Mouse (Mus musculus) B cell, adult 2 months (primary cell): Measurements from ENCODE around the gene Kif21a.

Experiments used
- DNase-seq, 2 experiments: peaks; one replicate each; pipeline ENCODE4 v3.0.0; 2022

Gene Kif21a

DNA sequence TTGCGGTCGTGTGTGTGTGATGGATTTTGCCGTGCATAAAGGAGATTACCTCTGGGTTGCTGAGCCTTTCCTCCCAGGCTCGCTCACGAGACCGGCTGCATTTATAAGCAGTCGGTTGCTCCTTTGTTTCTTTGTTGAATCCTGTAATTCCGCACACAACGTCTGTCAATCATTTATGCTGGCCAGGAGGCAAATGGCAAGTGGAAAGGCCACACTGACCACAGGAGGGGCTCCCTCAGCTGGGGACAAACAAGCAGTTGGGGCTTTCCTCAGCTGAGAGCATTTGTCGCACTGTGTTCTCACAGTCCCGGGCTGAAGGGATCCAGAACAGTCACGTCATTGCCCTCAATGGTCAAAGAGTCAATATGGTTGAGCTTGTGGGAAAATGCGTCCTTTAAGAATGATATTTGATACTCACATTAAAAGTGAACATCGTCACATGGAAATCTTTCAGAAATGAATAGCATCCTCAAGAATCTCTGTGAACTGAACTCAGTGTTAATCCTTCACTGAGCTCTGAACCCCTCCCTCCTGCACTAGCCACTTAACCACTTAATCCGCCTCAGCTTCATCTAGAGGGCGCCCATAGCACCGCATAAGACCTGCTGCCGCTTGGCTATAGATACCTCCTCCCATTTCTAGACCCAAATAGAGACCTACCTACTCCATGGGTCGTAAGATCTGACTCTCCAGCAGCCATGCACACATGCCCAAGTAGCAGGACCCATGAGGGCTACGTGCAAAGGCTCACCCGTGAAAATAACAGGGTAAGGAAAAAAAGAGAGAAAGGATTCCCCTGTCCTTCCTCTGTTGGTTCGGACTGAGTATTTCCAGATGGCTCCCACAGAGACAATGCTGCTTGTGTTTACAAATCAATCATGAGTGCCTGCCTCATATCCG lies 32.2 kb downstream of the Kif21a start:
- no peak for DNase-seq

DNA sequence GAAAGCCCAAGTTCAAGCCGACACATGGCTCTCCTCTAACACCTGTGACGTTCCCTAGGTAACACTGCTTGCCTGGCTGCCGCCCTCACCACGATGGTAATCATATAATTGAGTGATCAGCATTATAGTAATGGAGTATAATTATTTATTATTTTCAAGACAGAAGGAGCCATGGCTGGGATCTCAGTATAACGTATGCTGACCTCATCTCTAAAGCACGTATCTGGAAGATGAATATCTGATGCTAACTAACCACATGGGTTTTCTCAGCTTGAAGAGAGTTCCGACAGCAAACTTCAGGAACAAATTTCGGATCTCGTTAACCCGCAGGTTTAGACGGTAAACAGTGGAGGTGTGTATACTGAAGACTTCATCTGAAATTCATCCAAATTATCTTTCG lies 33.4 kb downstream of the Kif21a start:
- no peak for DNase-seq

DNA sequence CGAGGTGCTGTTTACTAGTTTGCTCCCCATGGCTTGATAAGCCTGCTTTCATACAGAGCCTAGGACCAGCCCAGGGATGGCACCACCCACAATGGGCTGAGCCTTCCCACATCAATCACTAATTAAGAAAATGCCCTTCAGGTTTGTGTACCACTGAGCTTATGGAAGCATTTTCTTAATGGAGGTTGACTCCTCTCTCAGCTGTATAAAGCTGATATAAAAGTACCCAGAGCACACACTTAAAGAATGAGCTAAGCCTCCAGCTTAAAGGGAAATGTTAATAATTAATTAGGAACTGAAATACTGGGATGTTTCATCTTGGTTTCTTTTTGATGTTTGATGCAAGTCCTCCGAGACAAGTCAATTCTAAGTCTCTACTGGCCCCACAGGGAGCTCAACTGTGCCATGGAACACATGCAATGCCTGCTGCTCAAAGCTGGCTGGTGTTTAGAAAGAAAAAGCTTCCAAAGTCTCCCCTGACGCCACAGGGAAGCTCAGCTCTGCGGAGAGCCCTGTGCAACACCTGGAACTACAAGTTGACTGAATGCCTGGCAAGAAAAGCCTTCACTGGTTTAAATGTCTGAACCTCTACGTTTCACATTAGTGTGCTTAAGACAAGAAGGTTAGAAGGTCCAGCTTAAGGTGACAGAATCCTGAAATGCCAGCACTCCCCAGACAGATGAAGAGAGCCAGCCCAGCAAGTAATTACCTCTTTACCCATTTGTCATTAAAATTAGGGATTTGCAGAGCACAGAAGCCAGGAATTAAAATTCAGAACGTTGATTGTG lies 36.8 kb downstream of the Kif21a start:
- DNase-seq, result no peak

DNA sequence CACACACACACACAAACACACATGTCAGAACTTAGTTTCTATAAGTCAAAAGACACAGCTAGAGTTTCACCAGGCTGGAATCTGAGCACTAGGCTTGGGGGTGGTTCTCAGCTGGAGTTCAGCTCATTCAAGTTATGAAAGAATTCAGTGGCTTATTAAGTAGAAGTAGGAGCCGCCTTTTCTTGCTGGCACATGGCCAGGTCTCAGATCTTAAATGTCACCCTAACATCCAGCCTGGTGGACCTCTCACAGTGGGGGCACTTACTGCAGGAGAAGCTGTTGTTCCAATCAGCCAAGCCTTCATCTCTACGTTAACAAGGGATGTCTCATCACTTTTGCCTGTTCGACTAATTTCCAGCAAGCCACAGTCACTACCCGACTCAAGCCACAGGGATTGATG lies 39.5 kb downstream of the Kif21a start:
- DNase-seq, result no peak

DNA sequence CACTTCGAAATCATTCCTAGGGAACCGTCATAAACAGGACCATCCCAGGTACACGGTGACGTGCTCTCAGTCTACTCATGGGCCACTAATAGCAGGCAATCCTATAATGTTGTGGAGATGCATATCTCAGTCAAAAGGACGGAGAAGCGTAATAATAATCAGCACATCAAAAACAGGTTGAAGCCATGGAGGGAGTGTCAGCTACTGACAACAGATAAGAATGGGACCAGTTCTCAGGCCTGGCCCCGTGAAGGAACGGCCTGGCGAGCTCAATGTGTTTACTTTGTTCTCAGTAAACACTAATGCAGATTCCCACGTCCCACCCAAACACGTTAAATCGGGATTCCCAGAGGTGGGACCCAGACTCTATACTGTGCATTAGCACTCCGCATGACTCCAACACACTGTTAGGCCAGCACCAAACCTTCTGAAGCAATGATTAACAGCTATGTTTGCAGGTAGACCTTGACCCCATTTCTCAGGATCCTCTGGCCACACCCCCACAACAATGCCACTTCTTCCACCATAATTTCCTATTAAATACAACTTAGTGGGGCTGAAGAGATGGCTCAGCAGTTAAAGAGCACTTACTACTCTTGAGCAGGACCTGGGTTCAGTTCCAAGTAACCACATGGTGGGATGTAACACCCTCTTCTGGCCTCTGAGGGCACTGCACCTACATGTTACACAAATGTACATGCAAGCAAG lies 42.5 kb downstream of the Kif21a start:
- DNase-seq, result no peak

DNA sequence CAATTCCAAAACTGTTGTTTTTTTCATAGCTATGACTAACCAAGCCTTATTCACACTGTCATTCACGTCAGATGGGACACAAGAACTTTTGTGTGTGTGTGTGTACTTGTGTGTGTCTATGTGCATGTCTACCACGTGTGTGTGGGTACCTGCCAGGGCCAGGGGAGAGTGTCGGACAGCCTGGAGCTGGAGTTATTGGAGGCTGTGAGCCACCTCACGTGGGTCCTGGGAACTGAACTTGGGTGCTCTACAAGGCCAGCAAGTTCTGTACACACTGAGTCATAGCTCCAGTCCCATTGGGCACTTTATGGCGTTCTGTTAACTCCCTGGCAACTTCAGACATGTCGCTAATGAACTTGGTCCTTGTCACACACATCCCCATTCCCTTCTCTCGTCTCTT lies 45.0 kb downstream of the Kif21a start:
- no peak for DNase-seq

DNA sequence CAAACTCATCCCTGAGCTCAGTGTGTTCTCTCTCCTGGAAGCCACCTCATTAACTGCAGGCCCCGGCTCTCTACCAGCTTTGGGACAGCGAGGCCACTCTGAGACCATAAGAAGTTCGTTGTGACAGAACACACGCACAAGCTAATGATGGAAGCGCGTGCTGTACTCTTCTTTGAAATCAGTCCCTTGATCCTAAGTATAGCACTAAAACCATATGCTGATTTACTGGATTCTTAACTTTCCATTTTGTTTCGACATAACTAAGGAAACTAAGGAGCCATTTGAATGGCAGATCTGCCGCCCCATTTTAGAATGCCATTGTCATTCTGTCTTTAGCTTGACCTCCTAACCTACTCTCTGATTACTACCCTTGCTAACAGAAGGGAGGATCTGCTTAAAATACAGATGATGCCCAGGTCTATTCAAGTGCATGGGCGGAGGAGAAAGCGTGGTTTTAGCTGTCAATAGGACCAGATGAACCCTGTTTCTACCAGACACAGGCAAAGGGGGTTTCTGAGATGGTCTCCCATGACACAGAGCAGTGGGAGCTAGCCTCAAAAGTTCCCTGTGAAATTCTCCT lies 48.6 kb downstream of the Kif21a start:
- DNase-seq, result no peak

DNA sequence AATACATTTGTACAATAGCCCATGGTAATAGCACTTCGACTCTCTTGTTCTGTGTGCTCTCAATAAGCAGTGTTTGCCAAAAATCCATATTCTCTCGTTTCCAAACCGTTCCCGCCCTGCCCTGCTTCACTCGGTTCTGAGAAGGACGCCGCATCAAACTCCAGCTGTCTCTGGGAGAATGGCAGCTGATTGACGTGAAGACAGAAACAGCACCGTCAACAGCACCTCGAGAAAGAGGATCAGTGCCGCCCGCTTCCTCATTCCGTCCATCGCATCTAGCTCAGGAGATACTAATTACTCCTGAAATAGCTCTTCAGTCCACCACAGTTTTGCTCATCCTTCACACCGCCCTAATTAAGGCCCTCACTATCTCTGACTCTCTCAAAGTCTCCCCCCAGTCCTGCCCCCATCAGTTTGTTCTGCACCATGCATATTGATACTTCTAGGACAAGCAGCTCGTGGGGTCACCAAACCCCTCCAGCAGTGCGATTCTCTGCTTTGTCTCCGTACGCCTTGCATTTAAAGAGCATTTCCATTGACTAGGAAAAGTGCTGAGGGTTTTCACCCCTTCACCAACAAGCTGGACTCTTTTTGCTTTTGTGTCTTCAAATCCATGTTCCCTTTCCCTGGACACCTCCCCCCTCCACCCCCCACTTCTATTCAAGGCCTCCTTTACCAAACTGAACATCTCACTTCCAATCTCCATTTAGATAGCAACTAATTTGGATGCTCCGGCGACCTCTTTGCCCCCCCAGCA lies 49.3 kb downstream of the Kif21a start:
- no peak for DNase-seq

DNA sequence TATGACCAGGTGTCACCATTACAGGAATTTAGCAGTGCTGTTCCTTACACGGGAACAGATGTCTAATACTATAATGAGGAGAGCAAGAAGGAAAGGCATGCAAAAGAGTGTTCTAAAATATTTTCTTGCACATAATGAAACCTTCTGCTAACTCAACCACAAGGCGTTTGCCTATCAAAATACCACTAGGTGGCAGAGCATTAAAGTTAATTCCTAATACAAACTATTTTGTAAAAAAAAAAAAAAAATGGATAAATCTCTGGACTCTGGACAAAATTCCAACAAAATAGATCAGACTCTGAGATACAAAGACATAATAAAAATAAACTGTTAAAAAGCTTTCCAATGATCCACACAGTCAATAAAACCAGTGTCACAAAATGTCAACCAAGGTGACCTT lies 56.9 kb downstream of the Kif21a start:
- DNase-seq, result no peak

DNA sequence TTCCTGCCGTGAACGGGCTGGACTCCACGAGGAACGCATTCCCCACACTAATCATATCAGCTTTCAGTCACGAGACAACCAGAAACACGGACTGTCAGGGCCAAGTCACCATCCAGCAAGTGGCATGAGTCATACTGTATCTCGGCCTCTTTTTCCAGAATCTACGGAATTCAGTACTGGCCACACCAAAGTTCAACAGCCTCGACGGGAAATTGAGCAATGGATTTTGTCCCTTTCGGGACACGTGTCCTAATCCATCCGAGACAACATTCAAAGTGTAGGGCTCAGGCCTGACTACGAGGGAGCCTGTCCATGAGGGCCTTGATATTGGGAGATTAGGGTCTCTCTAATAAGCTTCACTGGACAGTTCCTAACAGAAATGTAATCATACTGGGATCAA lies 57.4 kb downstream of the Kif21a start:
- no peak for DNase-seq

DNA sequence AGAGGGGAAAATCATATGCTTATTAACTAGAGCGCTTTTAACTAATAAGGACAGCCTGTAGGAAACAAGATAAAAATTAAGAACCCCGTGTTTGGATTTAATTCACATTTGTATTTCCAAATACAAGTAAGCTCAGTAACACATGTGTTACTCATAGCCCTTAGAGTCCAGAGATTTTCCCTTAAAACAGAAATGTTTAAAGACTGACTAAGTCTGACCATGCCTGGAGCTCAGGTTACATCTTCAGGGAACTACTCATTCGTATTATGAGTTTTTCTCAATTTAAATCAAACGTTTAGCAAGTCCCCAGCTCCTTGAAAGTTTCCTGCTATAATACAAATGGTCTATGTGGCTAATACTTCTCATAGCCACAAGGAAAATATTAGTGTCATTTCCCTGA lies 57.9 kb downstream of the Kif21a start:
- DNase-seq, result no peak

DNA sequence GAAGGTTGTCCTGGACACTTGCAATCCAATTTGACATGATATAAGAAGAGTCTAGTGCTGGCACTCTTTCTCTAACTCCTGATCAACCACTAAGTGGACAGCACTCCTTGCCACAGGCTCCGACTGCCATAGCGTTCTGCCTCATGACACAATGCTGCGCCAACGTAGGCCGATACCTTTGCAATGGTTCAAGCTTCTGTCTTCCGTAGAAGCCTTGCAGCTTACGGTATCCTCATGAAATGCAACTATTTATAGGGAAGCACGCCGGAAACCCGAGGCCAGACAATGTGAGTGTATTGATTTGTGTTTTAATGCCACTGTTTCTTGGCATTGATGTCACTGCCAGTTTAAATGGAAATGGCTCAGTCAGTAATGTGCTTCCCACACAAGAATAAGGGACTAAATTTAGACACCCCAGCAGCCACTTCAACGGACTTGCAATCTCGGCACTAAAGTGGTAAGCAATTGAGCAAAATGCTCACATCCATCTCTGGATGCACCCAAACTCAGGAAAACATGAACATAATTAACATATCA lies 62.0 kb downstream of the Kif21a start:
- DNase-seq, result no peak

DNA sequence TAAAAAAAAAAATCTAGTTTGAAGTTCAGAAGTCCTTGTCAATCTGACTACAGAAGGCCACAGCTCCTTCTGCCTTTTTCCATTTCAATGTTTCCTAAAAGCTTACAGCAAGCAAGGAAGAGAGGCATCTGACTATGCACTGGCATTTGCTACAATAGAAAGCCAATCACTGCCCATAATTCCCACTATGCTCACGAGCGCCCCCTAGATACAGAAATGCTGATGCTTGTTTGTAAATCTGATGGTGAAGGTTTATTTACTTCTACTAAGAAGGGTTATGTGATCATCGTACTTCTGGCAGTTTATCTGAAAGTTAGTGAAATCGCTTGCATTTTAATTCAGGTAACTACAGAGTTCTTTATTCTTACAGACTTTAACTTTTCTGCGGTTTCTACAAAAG lies 73.8 kb downstream of the Kif21a start:
- no peak for DNase-seq

DNA sequence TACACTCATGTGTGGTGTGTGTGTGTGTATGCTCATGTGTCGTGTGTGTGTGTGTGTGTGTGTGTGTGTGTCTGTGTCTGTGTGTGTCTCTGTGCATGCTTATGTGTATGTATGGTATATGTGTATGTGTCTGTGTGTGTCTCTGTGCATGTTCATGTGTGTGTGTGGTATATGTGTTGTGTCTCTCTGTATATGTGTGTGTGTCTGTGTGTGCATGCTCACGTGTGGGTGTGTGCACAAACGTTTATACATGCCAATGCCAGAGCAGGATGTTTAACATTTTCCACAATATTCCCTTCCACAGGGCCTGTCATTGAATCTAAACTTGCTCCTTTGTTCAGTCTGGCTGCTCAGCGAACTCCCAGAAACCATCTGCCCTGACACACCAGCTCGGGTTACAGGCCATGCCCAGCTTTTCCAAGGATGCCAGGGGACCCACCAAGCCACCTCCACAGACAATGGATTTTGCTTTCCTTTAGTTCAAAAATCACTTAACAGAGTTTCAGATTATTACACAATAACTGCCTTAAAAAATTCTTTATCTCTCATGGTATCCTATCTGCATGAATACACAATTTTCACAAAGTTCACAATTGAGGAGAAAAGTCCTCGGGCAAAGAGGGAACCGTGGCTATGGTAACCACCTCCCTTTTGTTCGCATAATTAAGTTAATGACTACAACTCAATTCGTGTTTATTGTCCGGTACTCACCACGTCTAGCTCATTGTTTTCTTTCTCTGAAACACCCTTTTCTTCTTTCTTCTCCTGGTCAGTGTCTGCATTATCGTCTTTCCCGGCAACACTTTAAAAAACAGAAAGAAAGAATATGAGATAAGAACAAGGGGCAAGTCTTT lies 77.6 kb downstream of the Kif21a start:
- no peak for DNase-seq

DNA sequence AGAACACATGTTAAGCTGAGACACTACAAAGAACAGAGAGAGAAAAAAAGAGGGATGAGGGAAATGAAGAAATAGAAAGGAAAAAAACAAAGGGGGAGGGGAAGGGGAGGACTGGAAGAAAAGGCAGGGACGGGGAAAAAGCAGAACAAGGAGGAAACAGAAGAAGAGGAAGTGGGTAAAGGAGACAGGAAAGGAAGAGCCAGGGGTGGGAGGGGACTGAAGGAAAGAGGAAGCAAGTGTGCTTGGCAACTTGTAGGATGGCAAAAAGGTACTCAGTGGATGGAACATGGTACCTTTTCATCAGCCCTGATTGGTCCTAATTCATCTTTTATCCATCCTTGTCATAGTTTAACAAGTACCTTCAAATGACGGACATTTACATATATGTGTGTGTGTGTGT lies 86.4 kb downstream of the Kif21a start:
- DNase-seq, result no peak

DNA sequence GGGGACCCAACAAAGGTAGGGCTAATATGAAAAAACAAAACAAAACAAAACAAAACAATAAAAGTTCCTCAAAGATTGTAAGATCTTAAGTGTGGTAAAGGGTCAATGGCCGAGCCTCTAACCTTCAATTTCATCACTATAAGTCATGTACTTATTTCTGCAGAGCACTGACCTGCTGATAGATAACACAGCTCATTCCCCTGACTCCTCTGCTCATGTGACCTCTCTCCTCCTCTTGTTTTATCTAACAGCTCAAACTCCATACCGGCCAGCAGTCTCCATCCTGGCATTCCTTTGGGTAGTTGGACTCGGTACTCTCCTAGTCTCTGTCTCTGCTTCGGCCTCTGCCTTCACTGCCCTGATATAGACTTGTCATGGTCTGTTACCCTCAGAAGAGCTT lies 87.2 kb downstream of the Kif21a start:
- no peak for DNase-seq

DNA sequence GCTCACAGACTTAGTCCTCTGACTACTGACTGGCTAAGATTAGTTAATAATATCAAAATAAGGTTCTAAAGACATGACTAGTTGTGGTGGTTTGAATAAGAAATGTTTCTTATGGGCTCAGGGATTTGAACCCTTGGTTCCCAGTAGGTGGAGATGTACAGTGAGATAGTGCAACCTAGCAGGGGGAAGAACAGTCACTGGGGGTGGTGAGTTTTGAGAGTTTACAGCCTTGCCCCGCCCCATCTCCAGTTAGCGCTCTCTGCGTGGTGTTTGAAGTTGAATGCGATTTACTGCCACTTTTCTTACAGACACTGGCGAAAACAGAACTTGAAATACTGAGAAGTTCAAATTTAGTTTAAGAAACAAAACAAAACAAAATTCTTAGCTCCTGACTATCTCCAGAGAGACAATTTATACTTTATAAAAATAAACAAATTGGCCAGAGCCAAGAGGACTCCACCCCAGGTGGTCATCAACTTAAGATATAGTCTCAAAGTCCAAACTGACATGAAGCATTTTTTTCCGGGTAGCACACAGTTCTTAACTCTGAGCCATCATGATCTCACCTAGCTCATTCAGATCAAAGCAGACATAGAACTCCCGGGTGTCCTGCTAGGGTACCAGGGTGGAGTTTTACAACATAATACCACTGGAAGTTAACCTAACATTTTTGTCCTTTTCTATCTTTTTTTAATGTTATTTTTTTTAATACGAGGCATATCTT lies 88.8 kb downstream of the Kif21a start:
- no peak for DNase-seq

DNA sequence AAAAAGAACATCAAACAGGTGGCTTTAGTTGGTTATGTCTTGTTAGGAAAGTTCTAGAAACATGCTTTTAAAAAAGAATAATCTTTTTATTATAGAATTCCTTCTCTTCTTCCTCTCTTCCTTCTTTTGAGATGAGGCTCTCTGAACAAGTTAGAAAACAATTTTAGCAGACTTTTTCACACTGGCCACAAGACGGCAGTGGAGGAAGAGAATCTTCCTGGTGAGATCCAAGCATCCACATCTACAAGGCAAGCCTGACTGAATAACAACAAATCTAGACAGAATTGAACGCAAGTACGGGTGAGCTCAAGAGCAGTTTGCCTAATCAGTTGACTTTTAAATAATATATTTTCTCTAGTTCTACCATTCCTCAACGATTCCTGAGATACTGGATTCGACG lies 98.4 kb downstream of the Kif21a start:
- DNase-seq, result no peak

DNA sequence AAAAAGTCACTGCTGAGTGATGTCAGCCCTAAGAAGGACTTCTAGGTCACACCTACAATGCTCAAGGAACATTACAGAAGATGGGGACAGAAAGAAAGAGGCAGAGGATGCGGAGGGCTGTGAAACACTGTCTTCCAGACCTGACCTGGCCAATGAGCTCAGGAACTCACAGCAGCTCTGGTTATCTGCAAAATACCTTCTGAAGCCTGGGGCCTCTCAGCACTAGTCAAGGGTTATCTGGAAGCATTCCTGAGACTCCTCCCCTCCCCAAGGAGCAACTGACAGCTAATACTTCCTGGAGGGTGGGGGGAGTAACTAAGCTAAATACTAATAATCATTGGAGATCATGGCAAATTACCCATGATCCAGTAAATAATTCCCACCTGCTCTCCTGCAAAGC lies 111.3 kb downstream of the Kif21a start:
- no peak for DNase-seq

DNA sequence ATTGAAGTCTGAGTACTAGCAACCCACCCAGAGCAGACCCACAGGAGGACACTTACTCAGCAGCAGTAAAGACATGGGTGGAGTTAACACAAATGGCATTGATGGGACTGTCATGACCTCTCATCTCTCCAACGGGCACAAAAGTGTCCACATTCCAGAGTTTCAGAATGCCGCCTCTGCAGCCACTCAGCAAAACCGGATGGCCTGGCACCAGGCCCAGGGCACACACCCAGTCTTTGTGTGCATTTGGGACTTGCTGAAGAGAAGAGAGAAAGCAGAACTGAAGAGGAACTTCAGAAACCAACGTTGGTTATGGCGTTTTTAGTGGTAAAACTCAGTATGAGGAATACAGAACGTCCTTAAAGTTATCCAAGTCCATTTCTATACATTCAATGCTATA lies 114.2 kb downstream of the Kif21a start:
- no peak for DNase-seq

DNA sequence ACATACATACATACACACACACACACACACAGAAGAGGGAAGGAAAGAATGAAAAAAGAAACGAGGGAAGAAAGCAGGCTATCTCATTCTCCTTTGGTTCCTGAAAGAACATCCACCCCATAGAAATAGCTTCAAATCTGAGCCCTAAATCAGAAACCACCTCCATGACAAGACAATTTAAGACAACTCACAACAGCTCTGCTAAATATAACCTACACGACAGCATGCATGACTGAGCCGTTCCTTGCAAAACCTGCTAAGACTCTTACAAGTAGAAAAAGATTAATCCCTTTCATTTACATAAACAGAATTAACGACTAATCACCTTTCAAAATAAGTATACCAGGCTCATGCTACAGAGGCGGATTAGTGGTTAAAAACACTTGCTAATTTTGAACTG lies 118.3 kb downstream of the Kif21a start:
- DNase-seq, result no peak
